Mouse (Mus musculus): ENCODE measurements around the gene Elf4. TPM values are rescaled to one million over a fixed set of nuclear protein-coding genes. Genes with fewer than 3 reads are reported as not detected.

Elf4 gene
- total and polyA plus RNA-seq, 3 experiments = 1.4 to 12.4 (median 5.3) TPM

Other genes with a start within 250 kb of the Elf4 start
- 29.3 and 36.2 TPM in 2 replicates for gene Utp14a, start 206.3 kb downstream of the Elf4 start, total RNA-seq (2012; rRNA removed)
- gene Utp14a, start 206.3 kb downstream of the Elf4 start, total RNA-seq (2014; rRNA removed) = 44.2 and 52.9 TPM in 2 replicates
- 48.7 and 53.8 TPM in 2 replicates for gene Utp14a, start 206.3 kb downstream of the Elf4 start, polyA plus RNA-seq (2012; ENCODE audit: insufficient read length, low read depth)
- 1.3 and 1.9 TPM in 2 replicates for gene Bcorl1, start 121.8 kb downstream of the Elf4 start, total RNA-seq (2012; rRNA removed)
- gene Bcorl1, start 121.8 kb downstream of the Elf4 start, total RNA-seq (2014; rRNA removed) = 0.18 and 0.30 TPM in 2 replicates
- 2.2 and 3.1 TPM in 2 replicates for gene Bcorl1, start 121.8 kb downstream of the Elf4 start, polyA plus RNA-seq (2012; ENCODE audit: insufficient read length, low read depth)
- gene Aifm1, start 50.4 kb upstream of the Elf4 start, total RNA-seq (2012; rRNA removed) = 32.7 and 46.3 TPM in 2 replicates
- gene Aifm1, start 50.4 kb upstream of the Elf4 start, total RNA-seq (2014; rRNA removed) = 30.3 and 32.0 TPM in 2 replicates
- gene Aifm1, start 50.4 kb upstream of the Elf4 start, polyA plus RNA-seq (2012; ENCODE audit: insufficient read length, low read depth) = 57.3 and 61.4 TPM in 2 replicates
- 0.13 TPM in 1 of 2 replicates, not detected in the other for gene Rab33a, start 56.2 kb upstream of the Elf4 start, total RNA-seq (2012; rRNA removed)
- not detected in 2 replicates for gene Rab33a, start 56.2 kb upstream of the Elf4 start, total RNA-seq (2014; rRNA removed)
- gene Rab33a, start 56.2 kb upstream of the Elf4 start, polyA plus RNA-seq (2012; ENCODE audit: insufficient read length, low read depth) = not detected in 2 replicates
- 12.5 and 12.7 TPM in 2 replicates for gene Zfp280c, start 131.4 kb upstream of the Elf4 start, total RNA-seq (2012; rRNA removed)
- gene Zfp280c, start 131.4 kb upstream of the Elf4 start, total RNA-seq (2014; rRNA removed) = 30.5 and 32.3 TPM in 2 replicates
- 24.0 and 29.2 TPM in 2 replicates for gene Zfp280c, start 131.4 kb upstream of the Elf4 start, polyA plus RNA-seq (2012; ENCODE audit: insufficient read length, low read depth)
- 10.1 and 10.2 TPM in 2 replicates for gene Slc25a14, start 160.3 kb upstream of the Elf4 start, total RNA-seq (2012; rRNA removed)
- 13.7 and 17.9 TPM in 2 replicates for gene Slc25a14, start 160.3 kb upstream of the Elf4 start, total RNA-seq (2014; rRNA removed)
- 8.9 and 9.7 TPM in 2 replicates for gene Slc25a14, start 160.3 kb upstream of the Elf4 start, polyA plus RNA-seq (2012; ENCODE audit: insufficient read length, low read depth)
- not detected in 2 replicates for gene Gpr119, start 211.3 kb upstream of the Elf4 start, total RNA-seq (2012; rRNA removed)
- not detected in 2 replicates for gene Gpr119, start 211.3 kb upstream of the Elf4 start, total RNA-seq (2014; rRNA removed)
- gene Gpr119, start 211.3 kb upstream of the Elf4 start, polyA plus RNA-seq (2012; ENCODE audit: insufficient read length, low read depth) = not detected in 2 replicates
- 15.1 and 17.2 TPM in 2 replicates for gene Rbmx2, start 231.9 kb upstream of the Elf4 start, total RNA-seq (2012; rRNA removed)
- 14.6 and 16.9 TPM in 2 replicates for gene Rbmx2, start 231.9 kb upstream of the Elf4 start, total RNA-seq (2014; rRNA removed)
- 18.4 and 23.4 TPM in 2 replicates for gene Rbmx2, start 231.9 kb upstream of the Elf4 start, polyA plus RNA-seq (2012; ENCODE audit: insufficient read length, low read depth)